Mouse (Mus musculus) brain, adult 2 months (tissue): ENCODE results near the gene Tmem238.

Source experiments
- DNase-seq: peaks from one replicate; pipeline ENCODE4 v3.0.0; 2011; ENCODE audit warnings: low read depth, low spot score

The Tmem238 gene

DNA sequence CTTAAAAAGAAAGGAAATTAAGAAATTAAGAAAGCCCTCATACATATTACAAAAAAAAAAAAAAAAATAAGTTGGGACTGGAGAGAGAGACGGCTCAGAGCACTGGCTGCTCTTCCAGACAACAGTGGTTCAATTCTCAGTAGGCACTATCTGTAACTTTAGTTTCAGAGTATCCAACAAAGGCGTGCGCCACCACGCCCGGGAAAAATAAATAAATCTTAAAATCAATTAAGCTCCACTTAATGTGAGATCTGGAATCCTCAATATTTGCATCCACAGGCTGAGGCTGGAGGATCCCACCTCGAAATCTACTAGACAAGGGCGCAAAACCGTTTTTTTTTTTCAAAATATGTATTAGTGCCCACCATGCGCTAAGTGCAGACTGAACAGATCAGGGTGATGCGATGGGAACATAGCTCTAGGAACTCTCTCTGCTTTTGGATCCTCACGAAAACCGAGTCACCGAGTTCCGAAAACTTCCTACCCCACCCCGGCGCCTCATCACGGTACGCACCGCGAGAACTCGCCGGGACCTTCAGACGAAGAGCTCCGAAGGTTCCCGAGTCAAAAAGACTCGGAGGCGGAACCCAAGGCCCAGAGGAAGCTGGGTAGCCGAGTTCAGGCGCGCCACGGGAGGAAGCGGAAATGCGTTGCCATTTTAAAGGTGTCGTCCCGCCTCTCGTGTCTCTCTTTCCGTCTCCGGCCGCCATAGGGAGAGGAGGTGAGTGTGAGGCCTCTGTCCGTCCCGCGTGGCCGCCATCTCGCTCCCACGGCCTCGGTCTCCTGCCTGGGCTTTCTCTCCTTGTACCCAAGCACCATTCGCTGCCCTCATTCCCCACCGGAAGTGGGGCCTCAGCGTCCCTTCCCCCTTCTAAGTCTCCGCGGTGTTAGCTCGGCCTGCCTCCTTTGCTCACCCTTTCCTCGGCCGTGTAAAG lies 3.1 kb upstream of the Tmem238 start, which contains the start of gene Rpl28:
Gene Rpl28, plus strand, starts transcription at position 597 of the 935 bp plus-strand sequence.
- DNase-seq, result peak; percentile 99

DNA sequence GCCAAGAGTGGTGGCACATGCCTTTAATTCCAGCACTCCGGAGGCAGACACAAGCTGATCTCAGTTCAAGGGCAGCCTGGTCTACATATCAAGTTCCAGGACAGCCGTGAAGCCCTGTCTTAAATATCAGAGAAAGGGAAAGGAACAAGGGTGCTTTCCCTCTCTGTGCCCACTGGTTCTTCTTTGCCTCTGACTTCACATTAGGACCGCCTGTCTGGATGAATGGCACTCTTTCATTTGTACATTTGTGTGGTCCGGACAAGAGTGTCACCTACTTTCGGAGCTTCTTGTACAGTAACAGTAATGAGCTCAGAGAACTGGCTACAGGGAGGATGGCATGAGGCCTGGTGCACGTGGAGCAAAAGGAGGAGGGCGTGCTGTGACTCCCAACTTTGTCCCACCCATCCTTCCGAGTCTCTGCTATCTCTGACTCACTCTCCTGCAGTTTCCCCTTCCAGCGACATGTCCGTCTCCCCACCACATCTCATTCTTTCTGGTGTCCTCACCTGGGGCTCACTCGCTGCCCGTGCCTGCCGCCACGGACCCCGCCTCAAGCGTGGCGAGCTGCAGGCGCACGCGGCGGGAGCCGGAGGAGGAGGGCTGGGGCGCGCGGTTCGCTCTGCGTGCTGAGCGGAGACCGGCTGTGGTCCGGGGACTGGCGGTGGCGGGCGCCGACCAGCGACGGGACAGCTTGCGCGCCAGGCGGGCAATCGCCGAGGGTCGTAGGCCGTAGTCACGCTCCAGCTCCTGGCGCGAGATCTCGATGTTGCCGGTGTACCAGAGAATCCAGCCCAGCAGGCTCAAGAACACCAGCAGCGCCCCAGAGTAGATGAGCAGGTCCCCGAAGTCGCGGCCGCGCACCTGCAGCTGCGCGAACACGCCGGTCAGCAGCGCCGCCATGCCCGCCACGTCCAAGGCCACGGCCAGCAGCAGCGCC lies 689 bp downstream of the Tmem238 start:
- DNase-seq, result peak; percentile 70

DNA sequence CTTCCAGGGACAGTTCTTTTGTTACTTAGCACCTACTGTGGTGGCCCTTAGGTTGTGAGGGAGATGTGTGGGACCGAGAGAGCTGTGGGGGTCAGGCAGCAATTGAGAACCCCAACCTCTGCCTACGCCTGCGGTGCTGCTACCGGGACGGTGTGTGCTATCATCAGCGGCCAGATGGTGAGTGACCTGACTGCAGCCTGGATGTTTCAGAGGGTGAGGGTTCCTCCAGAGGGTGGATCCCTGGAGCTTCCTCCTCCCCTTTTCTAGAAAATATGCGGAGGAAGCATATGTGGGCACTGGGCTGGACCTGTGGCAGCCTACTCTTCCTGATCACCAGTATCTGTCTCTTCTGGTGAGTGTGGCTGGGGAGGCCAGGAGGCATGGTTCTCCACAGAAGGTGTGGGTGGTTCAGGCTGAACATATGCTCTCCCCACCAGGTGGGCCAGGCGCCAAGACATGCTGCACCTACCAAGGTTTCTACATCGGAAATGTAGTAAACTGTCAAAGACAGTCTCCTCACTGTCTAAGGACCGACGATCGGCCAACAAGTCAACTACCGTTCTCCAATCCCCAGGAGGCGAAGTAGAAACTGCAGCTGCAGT lies 5.7 kb downstream of the Tmem238 start:
- DNase-seq, result peak; percentile 92

DNA sequence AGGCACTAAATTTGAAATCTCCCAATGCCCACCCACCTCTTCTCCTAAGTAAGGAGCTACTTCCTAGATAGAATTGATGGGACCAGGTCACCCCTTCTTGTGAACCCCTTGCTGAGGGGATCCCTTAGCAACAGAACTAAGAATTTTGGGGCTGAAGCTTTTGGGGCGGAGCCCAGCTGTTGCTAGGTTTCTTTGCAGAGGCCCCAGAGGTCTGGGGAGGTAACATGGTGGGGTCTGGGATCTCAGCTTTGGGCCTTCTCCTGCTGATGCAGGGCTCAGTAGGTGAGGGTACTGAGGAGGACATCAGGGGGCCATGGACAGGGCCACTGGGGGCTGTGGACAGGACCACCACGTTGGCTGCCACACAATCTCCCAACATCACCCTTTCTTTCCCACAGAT lies 6.7 kb downstream of the Tmem238 start, which contains the start of the genes Il11 and Tmem190:
Gene Il11, minus strand, starts transcription at position 101 of the 400 bp plus-strand sequence.
Gene Tmem190, plus strand, starts transcription at position 179 of the 400 bp plus-strand sequence.
- no peak for DNase-seq

DNA sequence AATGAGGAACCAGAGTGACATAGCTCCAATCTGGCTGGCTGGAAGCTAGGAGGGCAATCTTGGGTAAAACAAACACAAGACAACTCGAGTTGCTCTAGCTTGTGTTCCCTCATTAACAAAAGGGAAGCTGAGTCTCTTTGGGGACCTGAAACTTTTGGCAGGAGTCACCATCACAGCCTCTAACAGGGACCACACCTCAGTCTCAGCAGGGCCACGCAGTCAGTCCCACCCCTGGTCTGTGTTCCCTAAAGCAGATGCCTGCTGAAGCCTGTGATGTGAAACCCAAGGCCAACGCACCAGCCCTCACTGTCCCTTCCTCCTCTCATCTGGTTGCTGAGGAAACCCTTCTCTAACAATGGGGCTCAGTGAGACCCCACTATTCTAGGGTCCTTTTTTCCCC lies 7.3 kb downstream of the Tmem238 start:
- DNase-seq, result no peak

DNA sequence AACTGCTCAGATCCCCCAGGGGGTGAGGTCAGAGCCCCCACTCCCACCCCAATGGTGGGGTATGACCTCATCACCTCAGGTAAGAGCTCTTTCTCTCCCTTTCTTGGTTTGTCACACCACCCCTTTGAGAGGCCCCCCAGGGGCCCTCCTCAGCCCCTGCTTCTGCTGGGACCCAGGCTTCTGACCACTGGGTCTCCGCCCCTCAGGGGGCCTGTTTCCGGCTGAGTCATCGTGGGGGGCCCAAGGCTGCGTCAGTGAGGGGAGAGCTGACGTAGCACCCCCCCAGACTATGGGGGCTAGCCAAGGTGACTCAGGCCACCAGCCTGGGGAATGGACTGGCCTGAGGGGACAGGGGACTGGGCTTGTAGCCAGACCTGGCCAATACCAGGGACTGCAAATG lies 9.5 kb downstream of the Tmem238 start:
- DNase-seq, result no peak

DNA sequence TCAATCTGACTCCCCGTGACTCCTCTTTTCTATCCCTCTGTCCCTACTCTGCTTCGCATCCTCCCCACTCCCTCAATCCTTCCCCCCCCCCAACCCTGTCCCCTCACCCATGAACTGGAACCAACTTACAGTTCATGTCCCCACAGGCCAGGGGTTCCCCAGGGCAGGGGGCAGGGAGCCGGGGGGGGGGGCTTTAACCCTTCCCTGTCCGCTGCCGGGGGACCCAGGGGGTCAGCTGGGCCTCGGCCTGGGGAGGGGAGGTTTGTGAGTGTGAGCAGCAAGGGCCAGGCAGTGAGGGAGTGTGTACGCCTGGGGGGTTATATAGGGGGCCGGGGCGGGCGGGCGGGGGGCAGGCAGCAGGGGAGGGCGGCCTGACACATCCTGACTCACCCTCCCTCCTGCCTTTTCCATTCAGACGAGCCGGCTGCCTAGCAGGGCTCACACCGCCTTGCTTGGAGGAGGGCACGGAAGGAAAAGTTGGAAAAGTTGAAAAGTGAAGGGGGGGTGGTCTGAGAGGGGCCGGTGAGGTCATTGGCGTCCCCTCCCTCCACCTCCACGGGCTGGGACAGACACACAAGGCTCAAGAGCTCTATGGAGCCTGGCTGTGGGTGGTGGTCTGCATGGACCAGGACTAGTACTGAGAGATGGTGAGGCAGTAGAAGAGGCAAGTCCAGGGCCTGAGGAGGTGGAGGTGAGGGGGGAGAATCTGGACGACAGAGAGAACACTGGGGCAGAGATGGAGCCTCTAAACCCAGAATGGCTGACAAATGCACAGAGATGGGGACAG lies 11.4 kb downstream of the Tmem238 start:
- no peak for DNase-seq

DNA sequence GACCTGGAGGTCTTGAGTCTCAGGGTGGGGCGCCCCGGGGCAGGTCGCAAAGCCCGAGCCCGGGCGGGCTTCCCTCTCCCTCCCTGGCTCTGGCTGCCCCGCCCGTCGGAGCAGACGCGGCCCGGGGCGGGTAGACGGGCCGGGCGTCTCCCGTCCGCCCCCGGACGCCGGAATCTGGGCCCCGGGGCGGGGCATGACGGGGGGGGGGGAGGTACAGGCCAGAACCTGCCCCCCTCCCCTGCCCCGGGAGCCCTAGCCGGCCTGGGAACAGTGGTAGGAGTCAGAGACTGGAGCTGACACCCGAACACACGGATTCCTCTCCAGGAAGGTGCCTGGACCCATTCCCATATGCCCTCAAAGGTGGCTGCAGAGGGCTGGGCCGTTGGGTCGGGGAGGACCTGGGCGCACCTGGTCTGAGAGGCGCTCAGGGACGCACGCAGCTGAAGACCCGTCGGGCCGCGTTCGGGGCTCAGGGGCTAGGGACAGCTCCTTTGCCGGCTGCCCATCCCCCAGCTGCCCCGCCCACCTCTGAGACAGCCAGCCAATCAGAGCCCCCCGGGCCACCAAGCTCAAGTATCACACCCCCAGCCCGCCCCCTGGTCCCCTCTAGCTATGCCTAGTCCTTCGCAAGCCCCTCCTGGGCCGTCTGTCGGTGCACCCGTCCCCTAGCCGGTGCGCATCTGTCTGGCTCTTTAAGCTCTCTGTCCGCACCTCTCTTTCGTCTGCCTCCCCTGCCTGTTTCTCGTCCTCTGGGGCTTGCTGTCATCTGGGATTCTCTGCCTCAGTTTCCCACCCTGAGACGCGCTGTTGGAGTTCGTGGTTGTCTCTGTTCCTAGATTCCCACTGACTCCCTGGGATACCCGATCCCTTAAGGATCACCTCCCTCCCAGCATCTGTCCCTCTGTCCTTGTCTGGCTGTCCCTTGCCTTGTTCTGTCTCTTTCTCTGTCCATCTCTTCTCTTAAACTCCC lies 12.3 kb downstream of the Tmem238 start:
- DNase-seq, result no peak

DNA sequence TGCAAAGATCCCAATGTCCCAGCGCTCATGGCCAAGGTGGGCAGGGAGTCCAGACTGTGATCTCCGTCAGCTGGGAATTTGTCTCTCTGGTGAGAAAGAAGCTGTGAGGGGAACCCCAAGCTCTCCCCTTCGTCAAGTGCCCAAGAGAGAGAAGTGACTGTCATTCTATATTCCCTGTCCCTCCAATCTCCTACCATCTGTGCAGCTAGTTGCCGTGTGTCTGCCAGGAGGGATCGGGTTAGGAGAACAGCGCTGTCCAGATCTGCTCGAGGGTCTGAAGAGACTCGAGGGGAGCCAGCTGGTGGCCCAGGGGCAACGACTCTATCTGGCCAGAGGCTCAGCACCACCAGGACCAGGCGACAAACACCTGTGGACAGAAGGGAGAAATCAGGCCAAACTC lies 13.3 kb downstream of the Tmem238 start:
- DNase-seq, result no peak

DNA sequence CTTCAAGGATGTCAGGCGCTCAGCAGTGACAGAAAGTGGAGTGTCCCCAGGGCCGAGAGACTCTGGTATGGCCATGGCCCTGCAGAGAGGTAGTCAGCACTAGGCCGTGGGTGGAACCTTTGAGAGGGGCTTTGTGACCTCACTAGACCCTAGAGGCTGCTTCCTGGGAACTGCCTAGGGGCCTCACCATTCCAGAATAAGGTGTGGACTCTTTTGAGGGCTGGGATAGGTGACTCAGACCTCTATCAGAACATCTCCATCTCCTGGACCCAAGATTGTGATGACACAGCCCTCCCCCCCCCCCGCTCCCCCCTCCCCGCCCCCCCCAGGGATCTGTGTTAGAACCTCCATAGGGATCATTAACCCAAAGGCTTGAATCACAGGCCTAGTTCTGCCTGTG lies 18.3 kb downstream of the Tmem238 start, which contains the start of gene Fam71e2:
Gene Fam71e2, minus strand, starts transcription at position 101 of the 400 bp plus-strand sequence.
- no peak for DNase-seq

DNA sequence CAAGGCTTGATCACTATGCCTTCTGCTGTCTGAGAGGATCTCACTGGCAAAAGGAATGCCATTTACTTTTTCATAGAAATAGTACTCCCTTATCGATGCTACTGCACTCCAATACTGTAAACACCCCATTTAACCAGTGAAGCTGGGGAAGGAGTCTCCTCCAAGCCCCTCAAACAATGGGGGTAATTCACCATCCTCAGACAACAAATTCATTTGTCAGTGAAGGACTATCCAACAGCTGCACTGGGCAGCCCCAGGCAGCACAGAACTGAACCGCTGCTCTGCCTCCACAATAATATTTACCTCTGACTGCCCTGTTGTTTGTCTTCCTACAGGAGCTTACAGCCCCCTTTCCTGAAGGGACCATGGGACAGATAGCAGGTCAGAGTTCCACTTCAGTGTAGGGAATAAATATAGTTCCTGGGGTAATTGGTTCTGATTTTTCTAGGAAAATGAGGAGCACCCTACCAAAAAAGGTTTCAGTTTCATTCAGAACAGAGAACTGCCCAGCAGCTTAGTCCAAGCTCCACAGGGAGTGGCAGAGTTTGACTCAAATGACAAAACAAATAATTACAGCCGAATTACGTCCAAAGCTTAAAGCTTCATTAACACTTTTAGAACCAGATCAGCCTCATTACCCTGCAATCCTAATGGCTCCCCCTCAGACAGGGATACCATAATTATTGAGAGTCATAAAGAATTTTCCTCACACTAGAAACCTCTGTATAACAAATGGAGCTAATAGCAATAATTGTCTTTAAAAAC lies 24.3 kb downstream of the Tmem238 start:
- peak; percentile 80 for DNase-seq

DNA sequence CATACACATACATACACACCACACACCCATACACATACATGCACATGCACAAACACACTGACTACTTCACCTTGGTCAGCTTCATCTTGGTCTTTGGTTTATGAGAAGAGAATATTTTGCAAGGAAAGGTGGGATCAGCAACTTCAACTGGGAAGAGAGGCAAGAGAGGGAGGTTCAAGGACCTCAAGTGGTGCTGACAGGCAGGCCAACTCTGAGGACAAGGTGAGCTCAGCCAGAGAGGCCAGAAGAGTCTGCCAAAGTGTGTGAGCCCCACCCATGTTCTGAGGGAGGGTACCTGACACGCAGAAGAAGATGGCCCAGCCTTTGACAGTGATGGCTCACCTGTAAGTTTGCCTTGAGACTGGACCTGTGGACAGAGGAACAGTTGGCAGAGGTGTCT lies 29.8 kb downstream of the Tmem238 start:
- no peak for DNase-seq

DNA sequence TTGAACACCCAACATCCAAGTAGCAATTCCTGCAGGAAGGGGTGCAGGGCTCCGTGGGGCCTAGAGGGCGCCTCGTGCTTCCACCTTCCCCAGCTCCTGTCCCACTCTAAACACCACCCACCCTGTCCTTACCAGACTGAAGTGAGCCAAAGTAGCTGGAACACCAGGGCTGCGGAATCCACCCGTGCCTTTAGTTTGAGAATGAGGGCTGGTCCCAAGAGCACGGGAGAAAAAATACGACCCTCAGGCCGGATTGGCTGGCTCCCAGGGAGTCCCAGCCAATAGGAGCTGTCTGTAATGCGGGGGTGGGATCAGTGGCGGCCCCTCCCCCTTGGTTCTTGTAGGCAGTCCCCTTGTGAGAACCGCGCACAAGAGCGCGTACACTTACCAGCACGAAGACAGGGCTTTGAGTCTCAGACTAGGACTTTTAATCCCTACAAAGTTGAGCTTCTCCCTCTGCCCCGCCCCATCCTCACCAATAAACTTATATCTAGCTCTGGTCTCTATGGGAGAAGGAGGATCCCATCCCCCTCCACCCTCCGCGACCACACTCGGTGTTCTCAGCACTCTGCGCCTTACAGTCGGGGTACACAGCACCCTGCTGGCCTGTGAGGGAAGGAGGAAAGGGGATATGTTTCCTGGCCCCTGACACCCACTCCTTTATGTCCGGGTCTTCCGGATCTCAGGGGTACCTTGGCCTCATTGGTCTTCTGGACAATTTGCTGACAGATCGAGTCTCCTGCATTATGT lies 36.5 kb downstream of the Tmem238 start, which contains the start of gene Cox6b2:
Gene Cox6b2, minus strand, starts transcription at position 274 of the 750 bp plus-strand sequence.
- peak; percentile 67 for DNase-seq

DNA sequence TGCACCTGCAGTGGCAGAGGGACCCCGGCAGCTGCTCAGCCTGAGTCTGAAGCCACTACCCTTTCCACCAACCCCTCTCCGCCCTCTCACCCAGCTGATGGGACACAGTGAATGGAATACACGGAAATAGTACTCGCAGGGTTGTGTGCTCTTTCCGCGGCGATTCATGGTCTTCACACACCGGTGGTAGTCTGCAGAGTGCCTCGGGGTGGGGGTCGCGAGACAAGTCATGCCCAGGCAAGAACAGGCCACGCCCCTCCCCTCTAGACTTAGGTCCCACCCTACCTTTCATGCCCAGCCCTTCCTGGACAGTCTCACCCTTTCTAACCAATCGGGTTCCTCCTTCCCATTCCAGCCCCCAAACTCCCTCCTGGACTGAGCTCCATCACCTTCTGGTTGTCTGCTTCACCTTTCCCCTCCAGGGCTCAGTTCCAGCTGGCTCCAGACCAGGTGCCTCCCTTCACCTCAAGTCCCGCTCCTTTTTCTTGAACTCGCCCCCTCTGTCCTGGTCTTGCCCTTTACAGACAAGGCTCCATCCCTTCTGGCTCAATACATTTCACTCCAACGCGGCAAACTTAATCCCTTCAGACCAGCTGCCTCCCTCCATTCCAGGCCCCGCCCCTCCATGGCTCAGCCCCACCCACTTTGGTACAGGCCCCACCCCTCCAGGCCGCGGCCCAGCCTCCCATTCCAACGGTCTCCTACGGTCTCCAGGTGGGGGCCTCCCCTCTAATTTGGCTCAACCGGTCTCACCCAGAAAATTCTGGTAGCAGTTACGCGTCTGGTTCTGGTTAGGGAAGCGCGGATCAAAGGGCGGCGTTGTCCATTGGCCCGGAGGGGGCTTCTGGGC lies 37.3 kb downstream of the Tmem238 start:
- DNase-seq, result peak; percentile 19

DNA sequence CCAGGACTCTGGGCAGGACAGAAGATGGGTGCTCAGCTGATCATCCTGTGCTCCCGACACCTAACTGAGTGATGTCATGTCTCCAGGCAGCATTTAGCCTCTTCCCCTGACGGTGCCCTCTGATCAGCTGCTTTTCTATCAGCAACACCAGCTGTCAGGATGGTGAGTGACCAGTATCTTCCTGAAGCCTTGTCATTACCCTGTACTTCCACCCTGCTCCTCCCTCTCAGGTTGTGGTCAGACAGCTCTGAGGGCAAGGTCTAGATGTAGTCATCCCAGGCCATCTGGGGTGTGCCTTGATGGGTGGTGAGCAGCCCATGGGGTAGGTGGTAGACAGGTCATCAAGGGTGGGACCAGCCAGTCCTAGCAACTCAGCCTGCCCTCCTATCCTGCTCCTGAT lies 40.3 kb downstream of the Tmem238 start:
- DNase-seq, result no peak

DNA sequence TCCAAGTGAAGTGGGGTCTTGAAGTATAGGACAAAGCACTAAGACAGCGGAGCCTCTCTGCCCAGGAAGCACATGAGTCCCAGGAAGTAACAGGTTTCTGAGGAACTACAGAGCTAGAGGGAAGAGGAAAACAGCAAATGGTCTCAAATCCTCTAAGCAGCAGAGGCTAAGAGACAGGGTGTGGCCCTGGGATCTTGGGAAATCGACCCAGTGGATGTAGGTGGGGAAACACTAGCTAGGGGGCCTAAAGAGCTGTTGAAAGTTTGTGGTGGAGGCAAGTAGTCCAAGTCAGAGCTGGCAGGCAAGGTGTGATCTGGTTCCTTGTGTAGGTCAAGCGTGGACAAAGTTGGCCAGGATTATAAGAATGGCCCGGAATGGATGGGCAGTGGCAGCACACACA lies 41.1 kb downstream of the Tmem238 start:
- no peak for DNase-seq
